Mouse (Mus musculus) lung, postnatal 14 days (tissue): ENCODE measurements at regions not wholly inside any gene's neighbourhood (a gene's known extent, or its start where the extent isn't known, plus 50 kb on each side); places are given as distances from the start of the nearest gene placed in this dataset.

ENCODE experiments used
- DNase-seq: peaks from one replicate; pipeline ENCODE4 v3.0.0; 2021

- no peak for DNase-seq
Measured at GRCm38 (mm10) chr1:61353481-61353880, 285.1 kb upstream of the Pard3b start.

- DNase-seq = no peak
Measured at GRCm38 (mm10) chr1:61355241-61355640, 283.4 kb upstream of the Pard3b start.

- DNase-seq = no peak
Measured at GRCm38 (mm10) chr1:61359011-61359930, 279.4 kb upstream of the Pard3b start.

- DNase-seq = no peak
Measured at GRCm38 (mm10) chr1:61372581-61372980, 266.0 kb upstream of the Pard3b start.

- peak; percentile 16 for DNase-seq
Measured at GRCm38 (mm10) chr1:61373661-61374491, 264.7 kb upstream of the Pard3b start.

- DNase-seq = no peak
Measured at GRCm38 (mm10) chr1:61376417-61376816, 262.2 kb upstream of the Pard3b start.

- peak; percentile 80 for DNase-seq
Measured at GRCm38 (mm10) chr1:61377070-61377469, 261.6 kb upstream of the Pard3b start.

GRCm38 (mm10) chr1:61378240-61378639 is 260.4 kb upstream of the Pard3b start:
- DNase-seq = peak; percentile 12

- DNase-seq = no peak
Measured at GRCm38 (mm10) chr1:61379771-61380517, 258.7 kb upstream of the Pard3b start.

GRCm38 (mm10) chr1:61387587-61387986 is 251.0 kb upstream of the Pard3b start:
- DNase-seq = no peak

- no peak for DNase-seq
Measured at GRCm38 (mm10) chr1:61397796-61398195, 240.8 kb upstream of the Pard3b start.

- no peak for DNase-seq
Measured at GRCm38 (mm10) chr1:61402339-61402738, 236.3 kb upstream of the Pard3b start.

GRCm38 (mm10) chr1:61407201-61407600 is 231.4 kb upstream of the Pard3b start:
- DNase-seq = no peak

- DNase-seq = no peak
Measured at GRCm38 (mm10) chr1:61414772-61415171, 223.9 kb upstream of the Pard3b start.

GRCm38 (mm10) chr1:61415426-61416195 is 223.0 kb upstream of the Pard3b start:
- DNase-seq = no peak

GRCm38 (mm10) chr1:61418396-61418795 is 220.2 kb upstream of the Pard3b start:
- DNase-seq = no peak

- no peak for DNase-seq
Measured at GRCm38 (mm10) chr1:61419839-61420238, 218.8 kb upstream of the Pard3b start.

GRCm38 (mm10) chr1:61423253-61423652 is 215.4 kb upstream of the Pard3b start:
- DNase-seq = no peak

GRCm38 (mm10) chr1:61428706-61429501 is 209.7 kb upstream of the Pard3b start:
- DNase-seq = peak; percentile 28

GRCm38 (mm10) chr1:61437603-61438002 is 201.0 kb upstream of the Pard3b start:
- no peak for DNase-seq

GRCm38 (mm10) chr1:61461435-61461834 is 177.2 kb upstream of the Pard3b start:
- no peak for DNase-seq
